Mouse (Mus musculus) CD4-positive, CD25-positive, alpha-beta regulatory T cell, adult 4 months (primary cell): ENCODE measurements around the gene Ankrd2. TPM values are rescaled to one million over a fixed set of nuclear protein-coding genes. Genes with fewer than 3 reads are reported as not detected.
A peak's percentile ranks its signal among the peaks of the same experiment; 100 is the strongest.

Source experiments
- ATAC-seq: one replicate; pipeline ENCODE4 v1.8.0; 2017
- polyA plus RNA-seq, 2 experiments: library from polyadenylated mRNA; unstranded; fragments of 100-300 nt; shearing (Covaris generic); gene quantifications; one replicate each; pipeline ENCODE4 v1.2.1; 2017

Ankrd2 gene
- polyA plus RNA-seq: not detected

DNA sequence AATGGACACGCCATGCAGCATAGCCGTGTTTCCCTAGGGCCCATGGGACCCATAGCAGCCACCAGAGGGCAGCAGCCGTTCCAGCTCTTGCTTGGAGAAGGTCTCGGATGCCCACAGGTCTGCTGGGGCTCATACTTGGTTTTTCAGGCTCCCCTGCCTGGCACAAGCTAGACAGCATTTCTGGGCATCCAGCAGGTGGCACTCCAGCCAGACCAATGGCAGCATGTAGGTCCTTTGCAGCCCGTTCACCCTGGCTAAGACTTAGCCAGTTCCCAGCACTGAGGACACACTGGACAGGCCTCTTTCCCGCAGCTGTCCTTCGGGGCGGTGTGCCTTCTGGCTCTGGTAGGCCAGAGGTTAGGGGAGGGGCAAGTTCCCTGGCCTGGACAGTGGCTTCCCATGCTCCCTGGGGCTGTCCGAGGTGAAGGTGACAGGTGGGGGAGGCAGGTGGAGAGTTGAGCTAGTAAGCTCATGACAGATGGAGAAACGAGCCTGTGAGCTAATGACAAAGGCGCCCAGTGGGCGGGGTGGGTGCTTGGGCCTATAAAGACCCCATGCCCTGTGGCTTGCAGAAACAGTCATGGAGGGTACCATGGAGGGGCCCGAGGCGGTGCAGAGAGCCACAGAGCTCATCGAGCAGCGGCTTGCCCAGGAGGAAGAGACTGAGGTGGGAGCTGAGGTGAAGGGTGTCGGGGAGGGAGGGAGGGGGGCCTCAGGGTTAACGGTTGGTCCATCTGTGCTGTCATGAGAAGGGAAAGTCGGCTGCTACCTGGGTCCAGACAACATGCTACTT, at the start of gene Ankrd2:
Ankrd2 (plus strand) TSS at position 545 of the 793 bp plus-strand sequence.
- peak; percentile 71 for ATAC-seq

DNA sequence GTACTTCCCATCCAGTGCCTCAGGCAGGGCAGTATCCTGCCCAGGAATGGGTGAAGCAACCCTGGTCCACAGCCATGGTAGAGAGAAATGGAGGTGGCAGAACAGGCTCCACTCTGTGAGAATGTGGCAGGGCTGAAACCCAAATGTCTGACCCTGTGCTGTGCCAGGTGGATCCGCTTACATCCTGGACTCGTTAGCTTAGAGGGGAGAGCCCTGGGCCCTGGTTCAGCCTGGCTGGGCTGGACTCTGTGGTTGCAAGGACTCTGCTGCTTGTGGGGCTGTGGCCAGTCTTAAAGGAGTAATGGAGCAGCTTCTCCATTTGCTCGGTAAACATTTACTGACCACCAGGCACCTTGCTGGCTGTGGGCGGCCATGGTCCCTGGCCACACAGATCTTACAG, 48.6 kb upstream of the Ankrd2 start:
- no peak for ATAC-seq

DNA sequence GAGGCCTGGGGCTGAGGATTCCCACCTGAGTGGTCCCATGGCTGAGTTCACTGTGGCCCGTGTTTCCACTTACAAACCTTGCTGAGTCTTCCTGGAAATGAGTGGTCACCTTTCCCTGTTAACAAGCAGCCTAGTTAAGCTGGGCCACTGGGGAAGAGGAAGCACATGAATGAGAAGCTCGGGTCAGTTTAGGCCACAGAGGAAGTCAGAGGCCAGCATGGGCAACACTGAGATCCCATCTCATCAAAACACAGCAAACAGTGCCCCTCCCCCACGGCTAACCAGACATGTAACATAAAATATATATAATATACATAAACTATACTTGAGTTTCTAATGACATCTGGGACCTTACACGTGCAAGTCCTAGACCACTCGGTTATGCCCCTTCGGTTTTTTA, 46.0 kb upstream of the Ankrd2 start:
- ATAC-seq: no peak

DNA sequence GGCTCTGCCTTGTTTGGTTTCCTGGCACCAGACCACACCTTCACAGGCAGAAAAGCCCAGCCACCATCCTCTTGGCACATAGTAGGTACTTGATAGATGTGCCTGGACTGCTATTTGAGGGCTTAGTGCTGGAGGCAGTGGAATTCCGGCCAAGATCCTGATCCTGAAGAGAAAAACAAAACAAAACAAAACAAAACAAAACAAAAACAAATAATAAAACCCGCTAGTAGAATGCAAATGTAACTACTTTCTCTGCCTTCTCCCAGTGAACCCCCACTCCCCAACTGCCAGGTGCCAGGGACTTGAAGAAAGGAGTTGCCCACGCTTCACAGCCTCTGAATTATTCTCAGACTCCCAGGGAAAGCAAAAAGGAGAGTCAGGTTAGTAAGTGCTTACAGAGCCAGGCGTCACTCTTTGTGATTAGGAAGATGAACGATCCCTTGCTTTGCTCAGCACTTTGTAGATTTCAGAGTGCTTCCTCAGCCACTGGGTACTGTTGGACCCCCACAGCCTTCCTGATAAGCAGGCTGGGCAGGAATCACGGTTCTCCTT, 43.8 kb upstream of the Ankrd2 start:
- no peak for ATAC-seq

DNA sequence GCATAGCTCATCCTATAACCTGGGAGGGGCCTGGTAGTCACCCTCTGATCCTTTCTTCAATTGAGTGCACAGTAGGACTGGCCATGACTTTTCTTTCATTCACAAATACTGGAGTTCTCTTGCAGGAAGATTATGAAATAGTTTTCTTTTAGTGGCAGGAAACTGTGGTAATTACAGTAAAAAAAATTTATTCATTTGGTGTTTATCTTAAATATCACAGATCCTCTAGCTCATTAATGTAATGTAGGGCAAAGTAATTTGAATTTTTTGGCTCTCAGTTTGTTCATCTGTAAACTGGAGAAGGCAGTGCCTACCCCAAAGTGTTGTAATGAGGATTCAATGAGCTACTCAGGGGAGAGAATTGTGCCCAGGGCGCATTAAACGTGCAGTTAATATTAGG, 42.8 kb upstream of the Ankrd2 start:
- no peak for ATAC-seq

DNA sequence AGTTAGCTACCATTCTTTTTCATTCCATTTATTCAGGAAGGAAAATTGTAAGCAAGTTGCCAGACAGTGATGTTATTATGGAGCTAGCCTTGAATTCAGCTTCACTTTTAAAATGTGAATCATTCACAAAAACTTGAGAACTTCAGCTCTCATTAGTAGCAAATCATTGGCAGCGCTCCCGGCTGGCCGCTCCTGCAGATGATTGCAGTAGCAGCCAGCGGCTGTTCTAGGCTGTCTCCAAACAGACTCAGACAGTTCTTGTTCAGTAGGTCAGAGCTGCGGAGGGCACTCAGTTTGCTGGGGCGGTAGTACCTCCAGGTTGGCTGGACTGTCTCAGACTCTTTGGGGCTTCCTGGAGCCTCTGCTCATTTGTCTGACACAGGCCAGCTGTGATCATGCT, 42.3 kb upstream of the Ankrd2 start:
- ATAC-seq: no peak

DNA sequence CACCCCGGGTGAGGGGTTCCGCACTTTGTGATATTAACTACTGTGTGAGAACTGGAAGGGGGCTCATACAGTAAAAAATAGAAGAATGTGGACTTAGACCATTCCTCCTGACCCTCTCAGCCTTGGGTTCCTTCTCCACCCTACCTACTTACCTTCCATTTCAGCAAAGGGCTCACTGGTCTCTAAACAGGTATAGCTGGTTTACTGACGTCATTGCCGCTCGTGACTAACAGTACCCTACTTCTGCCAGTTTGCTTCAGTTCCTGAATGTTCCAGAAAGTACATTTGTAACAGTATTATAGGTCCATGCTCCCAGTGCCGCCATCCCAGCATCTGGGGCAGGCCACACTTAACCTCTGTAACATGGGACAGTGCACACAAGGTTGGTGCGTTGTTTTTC, 41.8 kb upstream of the Ankrd2 start:
- ATAC-seq: no peak

DNA sequence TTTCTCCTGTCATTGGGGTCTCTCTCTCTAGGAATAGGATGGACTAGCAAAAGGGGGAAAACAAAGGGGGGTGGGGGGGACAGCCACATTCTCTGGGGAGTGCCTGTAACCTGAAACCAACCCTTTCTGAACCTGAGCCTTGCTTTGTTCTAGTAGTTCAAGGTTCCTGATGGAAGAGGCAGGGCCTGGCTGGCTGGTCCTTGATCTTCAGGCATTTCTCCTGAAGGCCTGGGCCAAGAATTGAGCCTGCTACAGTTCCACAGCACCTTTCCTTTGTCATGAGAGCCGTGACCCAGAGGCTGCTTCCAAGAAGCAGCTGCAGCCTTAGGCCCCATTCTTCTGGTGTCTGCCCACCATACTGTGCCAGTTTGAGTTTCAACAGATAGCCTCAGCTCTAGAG, 40.3 kb upstream of the Ankrd2 start:
- no peak for ATAC-seq

DNA sequence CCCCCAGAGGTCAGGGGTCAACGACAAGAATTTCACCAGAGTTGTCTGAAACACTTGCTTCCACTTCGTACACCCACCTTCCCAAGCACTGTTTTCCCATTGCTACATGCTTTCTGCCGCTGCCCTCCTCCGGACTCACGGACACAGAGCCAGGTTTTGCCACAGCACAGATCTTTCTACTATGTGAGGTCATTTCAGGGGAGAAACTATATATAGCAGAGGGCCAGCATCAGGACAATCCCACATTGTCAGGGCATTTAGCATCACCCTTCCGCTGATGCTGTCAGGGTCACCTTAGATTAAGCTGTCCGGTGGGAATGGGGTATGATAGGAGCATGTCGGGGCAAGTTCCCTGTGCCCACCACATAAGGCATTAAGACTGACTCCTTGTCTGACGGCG, 38.7 kb upstream of the Ankrd2 start:
- ATAC-seq: no peak

DNA sequence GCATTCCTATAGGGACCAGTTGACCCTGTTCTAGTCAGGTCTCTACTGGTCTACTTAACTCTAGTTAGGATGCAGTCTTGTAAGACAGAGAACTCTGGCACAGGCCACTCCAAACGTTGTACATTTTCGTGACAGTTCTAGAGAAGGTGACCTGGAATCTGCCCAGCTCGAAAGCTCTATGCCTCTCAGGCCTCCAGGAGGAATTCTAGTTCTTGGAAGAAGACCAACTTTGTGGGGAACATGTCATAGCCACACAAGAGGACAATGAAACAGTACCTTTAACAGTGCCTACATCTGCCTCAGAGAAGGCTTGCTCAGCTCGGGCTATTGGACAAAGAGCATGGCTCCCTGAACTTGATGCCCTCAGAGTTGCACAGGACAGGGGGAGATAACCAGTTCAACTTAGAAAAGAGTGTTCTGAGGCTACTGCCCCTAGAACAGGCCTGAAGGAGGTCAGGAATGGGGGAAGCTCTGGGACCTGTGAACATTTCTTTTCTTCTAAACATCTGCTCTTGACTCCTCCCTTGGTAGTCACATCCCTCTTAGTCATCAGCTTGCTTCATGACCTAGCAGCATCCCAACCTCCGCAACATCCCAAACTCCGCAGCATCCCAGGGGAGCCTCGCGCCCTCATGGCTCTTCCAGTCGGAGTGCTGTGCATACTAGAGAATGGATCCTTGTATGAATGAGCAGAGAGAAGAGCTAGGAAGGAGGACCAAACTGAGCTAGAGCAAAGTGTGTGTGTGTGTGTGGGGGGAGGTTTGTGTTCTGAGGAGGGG, 36.8 kb upstream of the Ankrd2 start:
- no peak for ATAC-seq

DNA sequence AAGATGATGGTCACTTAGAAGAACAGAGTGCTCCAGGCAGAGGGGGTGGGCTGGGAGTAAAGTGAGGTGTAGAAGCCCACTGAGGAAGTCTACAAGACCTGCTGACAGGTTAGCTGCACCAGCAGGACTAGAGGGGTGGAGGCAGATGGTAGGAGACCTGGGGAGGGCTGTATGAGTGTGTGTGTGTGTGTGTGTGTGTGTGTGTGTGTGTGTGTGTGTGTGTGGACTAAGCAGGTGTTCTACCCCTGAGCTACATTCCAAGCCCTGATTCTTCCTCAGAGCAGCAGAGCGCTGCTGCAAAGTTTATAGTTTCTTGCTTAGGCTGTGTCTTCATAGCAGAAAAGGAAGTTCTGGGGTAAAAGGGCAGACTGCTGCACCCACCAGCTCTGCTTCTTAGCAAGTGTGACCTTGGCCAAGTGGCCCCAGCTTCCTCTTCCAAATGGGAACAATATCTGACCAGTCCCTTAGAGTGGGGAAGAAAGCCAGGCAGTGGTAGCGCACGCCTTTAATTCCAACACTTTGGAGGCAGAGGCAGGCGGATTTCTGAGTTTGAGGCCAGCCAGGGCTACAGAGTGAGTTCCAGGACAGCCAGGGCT, 36.0 kb upstream of the Ankrd2 start:
- no peak for ATAC-seq

DNA sequence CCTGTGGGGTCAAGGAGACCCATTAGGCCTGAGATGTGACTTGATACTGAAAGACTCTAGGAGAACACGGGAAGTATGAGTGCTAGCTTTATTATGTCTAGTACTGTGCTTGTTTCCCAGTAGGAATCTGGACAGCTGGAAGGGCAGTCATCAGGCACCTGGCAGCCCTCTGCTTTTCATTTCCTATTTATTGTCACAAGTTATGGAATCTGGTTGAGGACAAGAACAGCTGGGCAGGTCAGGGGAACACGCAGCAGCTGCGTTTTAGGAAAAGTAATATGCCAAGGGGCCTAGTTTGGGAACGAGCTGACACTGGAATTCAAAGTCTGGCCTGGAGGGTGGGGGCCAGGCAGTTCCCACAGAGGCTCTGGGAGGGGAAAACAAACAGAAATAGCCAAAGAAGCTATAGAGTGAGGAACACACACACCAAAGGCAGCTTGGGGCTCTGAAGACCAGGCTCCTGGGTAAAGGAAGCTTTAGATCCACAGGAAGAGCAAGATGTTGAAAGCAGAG, 35.3 kb upstream of the Ankrd2 start:
- no peak for ATAC-seq

DNA sequence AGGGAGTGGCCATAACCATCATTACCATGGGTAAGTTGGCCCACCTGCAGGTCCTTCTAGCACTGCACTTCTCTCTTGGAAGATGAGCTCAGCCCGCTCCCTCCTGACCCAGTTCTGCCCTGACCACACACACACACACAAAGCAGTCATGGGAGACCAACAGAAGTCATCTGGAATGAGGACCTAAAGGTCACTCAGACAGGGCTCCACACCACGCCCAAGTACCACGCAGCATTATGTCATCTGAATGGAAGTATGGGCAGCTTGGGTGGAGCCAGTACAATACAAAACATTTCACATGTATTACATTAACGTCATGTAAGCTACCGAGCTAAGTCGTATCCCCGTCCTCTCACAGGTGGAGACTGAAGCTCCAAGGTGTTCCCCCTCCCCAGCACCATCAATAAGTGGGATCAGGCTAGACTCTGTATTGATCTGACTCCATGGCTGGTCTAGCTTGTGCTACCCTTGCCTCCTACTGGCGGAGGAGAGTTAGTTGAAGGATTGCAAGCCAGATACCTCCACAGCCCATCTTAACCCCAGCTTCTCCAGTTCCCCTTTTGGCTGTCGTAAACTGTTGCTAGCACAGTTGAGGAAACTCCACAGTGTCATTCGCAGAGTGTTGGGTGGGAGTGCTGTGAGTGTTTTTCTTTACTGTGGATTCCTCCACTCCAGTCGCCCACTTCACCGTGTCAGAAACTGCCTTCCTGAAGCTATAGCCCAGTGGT, 34.4 kb upstream of the Ankrd2 start:
- ATAC-seq: no peak

DNA sequence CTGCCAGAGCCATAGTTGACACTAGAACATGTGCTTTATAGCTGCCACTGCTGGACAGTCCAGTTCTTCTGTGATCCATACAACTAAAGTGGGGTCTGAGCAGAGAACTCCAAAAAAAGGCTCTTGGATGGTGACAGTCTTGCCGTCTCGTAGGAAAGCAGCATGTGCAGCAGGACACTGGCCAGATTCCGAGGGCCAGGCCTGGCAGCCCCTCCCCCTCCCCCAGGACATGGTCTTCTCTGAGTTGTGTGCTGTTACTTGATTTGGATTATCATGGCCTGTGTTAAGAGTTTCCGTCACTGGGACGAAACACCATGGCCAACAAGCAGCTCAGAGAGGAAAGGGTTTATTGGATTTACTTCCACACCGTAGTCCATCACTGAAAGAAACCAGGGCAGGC, 31.5 kb upstream of the Ankrd2 start:
- no peak for ATAC-seq

DNA sequence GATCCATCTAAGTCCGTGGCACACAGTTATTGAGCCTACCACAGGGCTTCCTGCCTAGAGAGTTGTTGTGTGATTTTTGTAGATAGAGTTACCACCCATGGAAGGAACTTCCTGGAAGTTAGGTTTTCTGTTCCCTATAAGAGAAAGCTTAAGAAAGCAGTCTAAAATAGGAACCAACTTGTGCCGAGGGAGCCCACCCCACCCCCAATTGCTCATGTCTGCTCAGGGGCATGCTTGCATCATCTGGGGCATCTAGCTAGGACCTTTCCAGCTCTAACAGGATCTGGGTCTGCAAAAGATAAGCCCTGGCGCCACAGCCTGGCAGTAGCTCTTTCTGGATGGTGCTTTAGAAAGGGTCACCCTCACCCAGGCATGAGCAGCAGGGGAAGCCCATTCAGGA, 30.2 kb upstream of the Ankrd2 start:
- no peak for ATAC-seq

DNA sequence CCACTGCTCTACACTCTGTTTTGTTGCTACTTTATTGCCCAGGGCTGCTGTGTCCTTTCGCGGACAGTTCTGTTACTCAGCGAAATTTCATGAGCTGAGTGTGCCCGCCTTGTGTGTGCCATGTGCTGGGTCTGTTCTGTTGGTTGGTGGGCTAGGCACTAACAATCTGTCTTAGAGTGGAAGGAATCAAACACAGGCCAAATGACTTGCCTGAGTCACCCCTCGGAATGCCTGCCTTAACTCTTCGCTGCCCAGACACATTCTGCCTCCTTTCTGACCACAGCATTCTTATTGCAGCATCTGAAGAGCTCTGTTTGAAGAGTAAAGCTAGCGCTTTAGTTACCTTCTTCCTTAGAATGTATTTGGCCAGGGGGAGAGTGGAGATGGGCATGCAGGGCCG, 29.2 kb upstream of the Ankrd2 start:
- ATAC-seq: no peak

DNA sequence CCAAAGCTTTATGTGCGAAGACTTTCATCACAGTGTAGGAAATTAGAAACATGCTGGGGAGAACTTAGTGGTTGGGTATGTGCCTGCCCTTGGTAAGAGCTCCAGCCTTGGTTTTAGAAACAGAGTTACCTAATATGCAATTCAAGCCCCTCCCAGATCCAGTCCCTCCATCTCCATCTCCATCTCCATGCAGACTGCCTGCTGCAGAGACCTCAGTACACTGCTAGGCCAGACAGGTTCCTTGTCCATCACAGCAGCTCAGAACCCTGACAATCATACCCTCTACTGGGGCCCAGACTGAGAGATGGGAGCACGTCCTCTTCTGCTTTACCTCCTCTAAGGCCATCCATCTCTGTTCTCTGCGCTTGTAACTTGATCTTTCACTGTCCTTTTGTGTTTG, 27.2 kb upstream of the Ankrd2 start:
- no peak for ATAC-seq

DNA sequence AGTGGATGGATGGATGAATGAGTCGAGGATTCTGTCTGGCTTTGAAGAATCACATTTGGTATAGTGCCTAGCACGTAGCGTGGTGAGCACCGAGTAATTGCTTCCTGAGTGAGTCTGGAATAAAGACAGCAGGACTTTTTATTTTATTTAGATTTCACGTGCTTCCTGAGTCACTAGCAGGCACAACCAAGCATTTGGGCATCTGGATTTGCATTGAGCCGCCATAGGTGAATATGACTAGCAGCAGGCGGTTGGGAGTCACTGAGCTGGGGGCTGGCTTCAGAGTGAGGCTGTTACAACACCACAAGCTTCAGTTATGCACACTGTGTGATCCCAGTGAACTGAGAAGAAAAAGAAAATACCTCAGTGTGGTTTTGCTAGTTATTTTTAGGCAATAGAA, 26.7 kb upstream of the Ankrd2 start:
- ATAC-seq: no peak

DNA sequence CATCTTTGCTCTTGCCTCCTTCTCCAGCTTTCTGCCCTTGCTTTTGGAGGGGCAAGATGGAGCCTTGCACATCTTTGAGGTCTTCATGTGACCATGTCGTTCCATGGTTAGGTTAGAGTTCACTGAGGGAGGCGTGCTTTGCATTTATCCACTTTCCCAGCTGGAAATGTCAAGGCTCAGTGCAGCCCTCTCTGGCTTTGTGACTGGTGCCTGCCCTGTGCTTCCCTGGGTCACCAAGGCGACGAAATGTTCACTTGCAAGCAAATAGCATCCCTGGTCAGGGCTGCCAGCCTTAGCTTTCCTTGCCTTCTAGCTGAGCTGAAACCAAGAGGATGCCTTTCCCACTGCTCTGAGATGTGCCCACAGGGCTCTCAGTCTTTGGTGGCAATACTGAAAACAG, 25.4 kb upstream of the Ankrd2 start:
- no peak for ATAC-seq

DNA sequence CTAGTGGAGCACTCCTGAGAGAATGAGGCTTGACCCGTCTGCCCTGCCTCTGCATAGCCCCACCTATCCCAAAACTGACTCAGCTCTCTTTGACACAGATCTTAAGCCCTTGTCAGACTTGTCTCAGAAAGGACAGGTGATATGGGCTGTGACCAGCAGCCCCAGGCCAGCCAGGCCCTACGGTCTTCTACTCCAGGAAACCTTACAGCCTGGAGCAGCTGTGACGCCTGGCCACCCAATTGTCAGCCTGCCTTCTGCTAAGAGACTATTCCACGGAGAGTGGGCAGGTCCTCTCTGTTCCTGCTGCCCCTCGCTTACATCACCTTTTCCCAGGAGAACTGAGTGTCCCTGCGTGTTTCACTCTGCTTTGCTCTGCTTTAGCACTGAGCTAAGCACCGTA, 24.7 kb upstream of the Ankrd2 start:
- no peak for ATAC-seq

DNA sequence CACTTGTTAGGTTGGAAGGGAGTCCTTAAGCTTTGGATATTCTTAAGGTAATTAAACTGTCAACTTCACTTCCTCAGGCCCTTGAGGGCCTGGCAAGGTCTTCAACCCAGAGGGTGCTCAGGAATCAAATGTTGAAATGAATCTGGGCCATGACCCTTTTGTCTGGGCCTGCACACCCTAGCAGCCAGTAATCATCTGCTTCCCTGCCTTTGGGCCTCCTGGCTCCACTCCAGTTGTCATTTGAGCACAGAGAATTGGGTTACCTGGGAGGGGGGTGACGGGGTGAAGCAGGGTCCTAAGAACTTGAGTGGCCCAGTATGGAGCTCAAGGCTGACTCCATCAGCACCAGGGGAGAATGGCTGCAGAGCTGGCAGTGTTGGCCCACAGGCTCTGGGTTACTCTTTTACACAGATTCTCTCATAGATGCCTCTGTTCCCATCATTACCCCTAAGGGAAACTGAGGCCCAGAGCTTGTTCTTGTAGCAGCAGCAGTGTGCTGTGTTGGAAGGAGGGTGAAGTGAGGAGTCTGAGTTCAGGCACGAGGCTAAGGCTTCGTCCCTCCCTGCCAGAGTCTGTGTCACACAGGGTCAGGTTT, 21.5 kb upstream of the Ankrd2 start:
- ATAC-seq: no peak

DNA sequence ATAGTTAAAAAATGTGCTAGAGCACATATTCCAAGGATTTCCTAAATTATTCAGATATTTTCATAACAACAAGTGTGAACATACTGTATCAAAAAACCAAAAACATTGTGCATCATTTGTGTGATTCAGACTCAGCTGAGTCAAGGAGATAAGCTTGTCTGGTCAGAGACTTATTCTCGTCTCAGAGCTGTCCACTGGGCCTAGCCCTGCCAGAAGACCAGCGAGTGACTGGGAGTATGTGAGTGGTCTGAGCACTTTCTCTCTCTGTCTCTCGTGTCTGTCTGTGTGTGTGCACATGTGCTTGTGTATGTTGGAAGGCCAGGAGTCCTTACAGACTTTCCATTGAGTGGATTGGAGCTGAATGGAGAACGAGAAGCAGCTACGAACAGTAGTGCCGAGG, 20.8 kb upstream of the Ankrd2 start:
- ATAC-seq: no peak
